In the genomic region with DNA sequence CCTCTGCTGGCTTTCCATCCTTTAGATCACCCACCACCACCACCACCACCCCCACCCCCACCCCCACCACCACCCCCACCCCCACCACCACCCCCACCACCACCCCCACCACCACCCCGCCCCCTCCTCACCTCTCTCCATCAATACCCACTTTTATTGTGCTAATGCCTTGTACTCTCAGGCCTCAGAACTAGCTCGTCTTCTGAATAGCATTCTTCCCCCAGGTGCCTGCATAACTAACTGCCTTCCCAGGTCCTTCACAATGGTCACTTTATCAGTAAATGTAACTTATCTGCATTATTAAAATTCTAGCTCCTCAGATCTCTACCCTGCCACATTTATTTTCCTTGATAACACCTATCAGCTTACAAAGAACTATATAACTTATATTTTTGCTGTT, we compare ENCODE assay signal across 25 mouse cellular contexts.
"Had no signal": no experiment of that assay in that cellular context is flagged by ENCODE, and none has a peak within 500 bp of the region (broad histone marks: within the 10 kb centered on the region; RNA-seq: fewer than 3 reads in every experiment).

No protein-coding gene starts in this region.

- H3K9me3 ChIP-seq: heart, embryonic 13.5 days; heart, embryonic 15.5 days; hindbrain, embryonic 13.5 days; hindbrain, embryonic 15.5 days; kidney, embryonic 15.5 days; limb, embryonic 13.5 days; limb, embryonic 15.5 days; liver, embryonic 12.5 days had no signal

- H3K27ac ChIP-seq: heart, adult 2 months; heart, embryonic 13.5 days; heart, embryonic 15.5 days; hindbrain, embryonic 13.5 days; hindbrain, embryonic 15.5 days; hindbrain, postnatal 0 days; kidney, embryonic 15.5 days; kidney, postnatal 0 days; layer of hippocampus, adult 2 months; left cerebral cortex, adult 2 months; limb, embryonic 13.5 days; limb, embryonic 15.5 days; liver, embryonic 12.5 days; liver, embryonic 14.5 days had no signal

- DNase-seq: gastrocnemius, postnatal 14 days; gastrocnemius, postnatal 36 days; heart, adult 11 months; heart, adult 2 months; heart, postnatal 14 days; heart, postnatal 36 days; kidney, adult 11 months; kidney, adult 2 months; kidney, adult 9 months; kidney, postnatal 14 days; kidney, postnatal 36 days; left cerebral cortex, postnatal 4 days had no signal

- H3K9ac ChIP-seq: heart, embryonic 13.5 days; heart, embryonic 15.5 days; hindbrain, embryonic 13.5 days; hindbrain, embryonic 15.5 days; kidney, embryonic 15.5 days; limb, embryonic 13.5 days; limb, embryonic 15.5 days; liver, embryonic 12.5 days; liver, embryonic 14.5 days had no signal

- H3K27me3 ChIP-seq: heart, embryonic 13.5 days; heart, embryonic 15.5 days; hindbrain, embryonic 13.5 days; hindbrain, embryonic 15.5 days; kidney, embryonic 15.5 days; limb, embryonic 13.5 days; limb, embryonic 15.5 days; liver, embryonic 12.5 days had no signal

- H3K4me1 ChIP-seq: heart, embryonic 13.5 days; heart, embryonic 15.5 days; hindbrain, embryonic 13.5 days; hindbrain, embryonic 15.5 days; kidney, embryonic 15.5 days; limb, embryonic 13.5 days; limb, embryonic 15.5 days had no signal

- H3K36me3 ChIP-seq: hindbrain, embryonic 15.5 days had no signal

- H3K4me3 ChIP-seq: heart, adult 2 months; heart, embryonic 13.5 days; heart, embryonic 15.5 days; hindbrain, embryonic 13.5 days; hindbrain, embryonic 15.5 days; kidney, embryonic 15.5 days; layer of hippocampus, adult 2 months; left cerebral cortex, adult 2 months; limb, embryonic 13.5 days; limb, embryonic 15.5 days; liver, embryonic 12.5 days had no signal
